Mouse (Mus musculus) monocyte, adult 2 months (primary cell): Measurements from ENCODE around the gene Ndufv1.
"Not testable (repeated sequence)": the region's sequence is repeated elsewhere in the genome, so short reads cannot be mapped to it uniquely, and the experiment has no call there.

Source experiments
- DNase-seq, 2 experiments: peaks; one replicate each; pipeline ENCODE4 v3.0.0; 2022; ENCODE audit warnings: low spot score in 2 of 2, low read depth in 1 of 2

Gene Ndufv1

GRCm38 (mm10) chr19:4044109-4044508 lies 31.5 kb upstream of the Ndufv1 start:
- not testable (repeated sequence) for DNase-seq

DNA sequence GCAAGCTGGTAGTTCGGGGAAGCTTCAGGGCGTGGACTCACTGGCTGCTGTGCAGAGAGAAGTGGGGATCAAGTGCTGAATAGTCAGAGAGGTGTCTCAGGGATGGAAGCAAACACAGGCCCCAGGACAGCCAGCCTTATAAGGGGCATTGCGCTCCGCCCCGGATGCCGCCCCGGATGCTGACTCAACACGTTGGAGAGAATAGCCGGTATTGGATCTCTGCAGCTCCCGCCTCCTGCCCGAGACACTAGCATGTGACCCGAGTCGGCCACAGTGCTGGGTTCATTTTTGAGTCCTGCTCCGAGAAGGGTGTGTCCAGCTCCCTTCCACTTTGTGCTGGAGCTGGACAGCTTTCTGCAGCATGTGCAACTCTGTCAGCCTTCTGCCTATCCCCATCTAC lies 29.5 kb upstream of the Ndufv1 start:
- DNase-seq, result no peak

GRCm38 (mm10) chr19:4041500-4041899 lies 28.9 kb upstream of the Ndufv1 start:
- DNase-seq, result not testable (repeated sequence)

- DNase-seq, result not testable (repeated sequence)
These were observed 28.3 kb upstream of the Ndufv1 start for GRCm38 (mm10) chr19:4040941-4041340.

DNA sequence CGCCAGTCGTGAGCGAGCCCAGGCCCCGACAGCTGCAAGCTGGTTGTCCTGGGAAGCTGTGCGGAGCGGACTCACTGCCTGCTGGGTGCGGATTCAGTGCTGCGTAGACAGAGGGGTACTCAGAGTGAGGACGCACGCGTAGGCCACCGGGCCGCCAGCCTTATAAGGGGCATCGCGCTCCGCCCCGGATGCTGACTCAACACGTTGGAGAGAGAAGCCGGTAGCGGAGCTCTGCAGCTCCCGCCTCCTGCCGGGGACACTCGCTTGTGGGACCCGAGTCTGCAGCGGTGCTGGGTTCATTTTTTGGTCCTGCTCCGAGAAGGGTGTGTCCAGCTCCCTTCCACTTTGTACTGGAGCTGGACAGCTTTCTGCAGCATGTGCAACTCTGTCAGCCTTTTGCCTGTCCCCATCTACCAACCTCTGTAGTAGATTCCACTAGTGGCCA lies 25.2 kb upstream of the Ndufv1 start, which contains the start of gene Gstp1:
Gene Gstp1, minus strand, starts transcription at position 198 of the 445 bp plus-strand sequence.
- peak in 1 of 2 experiments; percentile 52 for DNase-seq

GRCm38 (mm10) chr19:4037154-4037787 lies 24.7 kb upstream of the Ndufv1 start:
- DNase-seq, result not testable (repeated sequence)

DNA sequence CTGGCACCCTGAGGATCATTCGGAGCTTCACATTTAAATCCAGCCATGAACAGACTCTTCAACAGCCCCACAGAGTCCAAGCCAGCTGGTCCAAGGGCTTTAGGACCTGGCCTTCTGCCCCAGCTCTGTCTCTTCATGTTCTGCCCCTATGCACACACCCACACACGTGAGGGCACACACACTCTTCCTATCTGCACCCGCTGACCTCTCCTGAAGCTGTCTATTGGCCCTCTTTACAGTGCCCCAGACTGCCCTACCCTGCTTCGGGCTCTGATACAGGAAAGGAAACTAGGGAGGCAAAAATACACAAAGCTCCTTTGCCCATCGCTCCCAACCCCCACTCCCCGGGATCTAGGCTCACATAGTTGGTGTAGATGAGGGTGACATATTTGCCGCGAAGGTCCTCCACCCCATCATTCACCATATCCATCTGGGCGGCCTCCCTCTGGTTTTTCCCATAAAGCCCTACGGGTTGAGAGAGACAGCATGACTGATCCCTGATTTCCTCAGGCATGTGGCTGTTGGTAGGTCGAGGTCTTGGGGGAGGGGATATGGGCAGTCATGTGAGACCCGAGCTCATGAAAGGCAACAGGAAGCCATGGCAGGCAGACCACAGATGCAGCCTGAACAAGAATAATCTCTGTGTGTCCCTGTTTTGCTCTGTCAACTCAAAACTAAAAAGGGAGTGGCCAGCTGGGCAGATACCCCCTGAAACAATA lies 23.9 kb upstream of the Ndufv1 start:
- no peak for DNase-seq

GRCm38 (mm10) chr19:4033742-4034141 lies 21.1 kb upstream of the Ndufv1 start:
- DNase-seq, result no peak

- DNase-seq, result no peak
These were observed 20.7 kb upstream of the Ndufv1 start for GRCm38 (mm10) chr19:4033298-4033697.

- DNase-seq, result no peak
These were observed 20.1 kb upstream of the Ndufv1 start for GRCm38 (mm10) chr19:4032668-4033067.

GRCm38 (mm10) chr19:4027576-4027975 lies 15.0 kb upstream of the Ndufv1 start:
- DNase-seq, result no peak

GRCm38 (mm10) chr19:4023185-4023584 lies 10.6 kb upstream of the Ndufv1 start:
- DNase-seq, result no peak

- peak in 1 of 2 experiments; percentile 59 for DNase-seq
These were observed 6.4 kb upstream of the Ndufv1 start for GRCm38 (mm10) chr19:4018743-4019583.

- DNase-seq, result no peak
These were observed 5.4 kb upstream of the Ndufv1 start for GRCm38 (mm10) chr19:4017921-4018587.

DNA sequence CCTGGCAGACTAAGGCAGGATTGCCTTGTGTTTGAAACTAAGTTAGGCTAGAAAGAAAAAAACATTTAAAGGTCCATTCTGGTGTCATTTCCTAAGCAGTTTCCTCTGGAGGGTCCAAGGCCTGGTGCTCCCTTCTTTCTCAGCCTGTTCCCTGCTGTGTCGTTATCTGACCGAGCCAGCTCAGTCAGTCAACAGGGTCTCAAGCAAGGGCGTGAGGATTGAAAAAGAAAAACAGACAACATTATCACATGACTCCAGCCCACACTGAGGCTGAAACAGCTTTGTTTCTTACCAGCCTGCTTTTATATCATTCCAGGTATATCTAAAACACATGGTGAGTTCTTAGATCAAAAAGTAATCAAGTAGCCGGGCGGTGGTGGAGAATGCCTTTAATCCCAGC lies 3.0 kb upstream of the Ndufv1 start:
- DNase-seq, result no peak

DNA sequence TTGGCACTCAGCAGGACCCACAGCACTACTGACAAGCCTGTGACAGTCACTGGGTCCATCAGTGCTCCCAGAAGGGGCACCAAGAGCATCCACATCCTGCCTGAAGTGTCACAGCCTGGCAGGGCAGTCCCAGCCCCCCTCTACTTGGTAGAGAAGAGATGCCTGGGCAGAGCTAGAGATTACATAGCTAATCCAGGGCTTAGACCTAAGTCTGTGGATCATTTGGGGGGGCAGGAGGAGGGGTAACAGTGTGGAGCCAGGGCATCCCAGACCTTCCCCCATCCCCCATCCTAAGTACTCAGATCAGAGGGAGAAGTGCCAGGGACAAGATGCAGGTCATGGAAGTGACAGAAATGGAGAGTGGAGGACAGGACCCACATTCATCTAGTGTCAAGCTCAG lies 2.2 kb upstream of the Ndufv1 start:
- DNase-seq, result no peak

DNA sequence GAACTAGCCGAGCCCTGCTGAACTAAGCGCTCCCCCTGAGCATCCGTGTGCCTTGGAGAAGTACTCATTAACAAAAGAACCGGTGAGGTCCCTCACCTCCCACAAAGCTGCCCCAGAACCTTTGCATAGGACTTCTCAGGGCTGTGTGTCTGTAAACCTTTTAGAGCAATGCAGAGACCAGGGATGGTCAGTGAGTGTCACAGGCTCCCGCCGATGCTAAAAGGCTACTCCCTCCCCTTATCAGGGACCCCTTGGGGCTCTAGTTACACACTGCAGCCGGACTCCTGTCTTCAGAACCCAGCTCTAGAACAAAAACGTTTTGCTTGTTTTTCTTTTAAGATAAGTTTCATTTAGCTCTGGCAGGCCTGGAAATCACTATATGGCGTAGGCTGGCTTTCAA lies 460 bp upstream of the Ndufv1 start:
- DNase-seq, result no peak

DNA sequence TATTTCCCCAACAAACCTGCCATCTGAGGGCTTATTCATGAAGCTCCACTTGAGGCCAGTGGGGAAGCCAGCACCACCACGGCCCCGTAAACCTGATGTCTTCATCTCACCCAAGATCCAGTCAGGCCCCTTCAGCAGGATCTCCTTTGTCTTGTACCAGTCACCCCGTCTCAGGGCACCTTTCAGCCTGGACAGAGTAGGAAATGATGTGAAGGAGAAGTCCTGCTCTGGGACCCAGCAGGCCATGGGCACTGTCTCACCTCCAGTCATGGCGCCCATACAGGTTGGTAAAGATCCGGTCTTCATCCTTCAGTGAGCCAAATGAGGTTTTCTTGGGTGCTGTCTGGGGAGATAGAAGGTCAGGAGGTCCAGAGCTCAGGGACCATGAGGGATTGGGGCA lies 1.5 kb downstream of the Ndufv1 start:
- no peak for DNase-seq

GRCm38 (mm10) chr19:4005971-4006370 lies 6.6 kb downstream of the Ndufv1 start:
- no peak for DNase-seq

DNA sequence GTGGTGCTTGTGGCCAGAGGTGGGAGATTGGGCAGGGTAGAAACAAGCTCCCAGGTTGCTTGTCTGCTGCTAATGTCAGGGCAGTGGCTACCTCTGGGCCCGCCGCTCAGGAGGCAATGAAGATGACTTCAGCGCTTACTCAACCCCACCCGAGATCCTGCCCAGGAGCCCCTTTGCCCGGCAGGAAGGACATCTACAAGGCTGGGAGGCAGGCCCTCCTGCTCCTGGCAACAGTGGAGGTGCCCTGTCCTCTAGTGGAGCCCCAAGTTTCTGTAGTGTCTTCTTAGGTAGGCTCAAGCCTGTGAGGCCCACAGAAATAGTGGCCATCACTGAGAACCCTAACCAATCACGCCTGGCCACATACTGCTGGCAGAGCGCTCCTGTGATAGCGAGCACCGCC lies 7.5 kb downstream of the Ndufv1 start:
- DNase-seq, result no peak

- DNase-seq, result no peak
These were observed 8.3 kb downstream of the Ndufv1 start for GRCm38 (mm10) chr19:4004331-4004730.
